Mouse (Mus musculus): Measurements from ENCODE around the gene Clptm1.

- no peak for TF ChIP-seq EP300 (IDR thresholded peaks at IDR 0.05; ENCODE audit: low read depth)
- TF ChIP-seq CTCF (IDR thresholded peaks at IDR 0.05; ENCODE audit: low read depth): no peak
Measured at GRCm38 (mm10) chr7:19664455-19664954, 328 bp downstream of the Clptm1 start.
